Mouse (Mus musculus): ENCODE data around the gene Rad54l2.

DNA sequence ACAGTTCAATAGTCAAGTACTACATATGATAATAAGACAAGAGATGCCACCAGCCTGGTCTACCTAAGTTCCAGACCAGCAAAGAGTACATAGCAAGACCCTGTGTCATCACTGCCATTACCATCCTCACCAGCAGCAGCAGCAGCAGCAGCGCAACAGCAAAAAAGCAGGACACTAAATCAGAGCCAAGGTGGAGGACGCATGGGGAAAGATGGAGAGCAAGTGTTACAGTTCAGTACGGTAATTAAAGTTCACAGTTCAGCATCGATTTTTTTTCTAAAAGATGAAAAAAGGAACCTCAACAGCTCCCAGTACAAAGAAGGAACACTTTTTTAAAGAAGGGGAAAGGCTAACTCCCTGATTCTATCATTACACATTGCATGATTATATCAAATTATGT, 33.2 kb downstream of the Rad54l2 start:
- TF ChIP-seq CTCF (IDR thresholded peaks at IDR 0.05; ENCODE audit: control insufficient read depth, insufficient read depth, insufficient read length) = no peak
- TF ChIP-seq USF1 (IDR thresholded peaks at IDR 0.05; ENCODE audit: low read depth) = no peak
- TF ChIP-seq FOSL1 (IDR thresholded peaks at IDR 0.05; ENCODE audit: insufficient read depth, low read length, poor library complexity, severe bottlenecking) = no peak
- TF ChIP-seq MAX (IDR thresholded peaks at IDR 0.05) = no peak
